Mouse (Mus musculus) granulocyte monocyte progenitor cell, adult 5-6 weeks (primary cell): ENCODE measurements around the gene Lasp1. TPM values are rescaled to one million over a fixed set of nuclear protein-coding genes. Genes with fewer than 3 reads are reported as not detected.

Experiments used
- ATAC-seq: replicated peaks from 2 replicates; pipeline ENCODE4 v1.8.0; 2016; ENCODE audit warnings: mild to moderate bottlenecking, moderate TSS enrichment, inconsistent platforms; ENCODE audit not compliant: poor library complexity, severe bottlenecking
- total RNA-seq, 2 experiments: library from RNA; stranded (forward) in 1 of 2; stranded (reverse) in 1 of 2; fragments of 200-712, 200-1000 nt in 1 of 2; fragments of >200 nt in 1 of 2; fragmentation: Nextera tagmentation in 1 of 2; gene quantifications; 2 replicates each; pipeline ENCODE4 v1.2.3; 2014 to 2017

Lasp1 gene
- total RNA-seq, 2 experiments from 2014 or later: 60.5 to 92.5 TPM

DNA sequence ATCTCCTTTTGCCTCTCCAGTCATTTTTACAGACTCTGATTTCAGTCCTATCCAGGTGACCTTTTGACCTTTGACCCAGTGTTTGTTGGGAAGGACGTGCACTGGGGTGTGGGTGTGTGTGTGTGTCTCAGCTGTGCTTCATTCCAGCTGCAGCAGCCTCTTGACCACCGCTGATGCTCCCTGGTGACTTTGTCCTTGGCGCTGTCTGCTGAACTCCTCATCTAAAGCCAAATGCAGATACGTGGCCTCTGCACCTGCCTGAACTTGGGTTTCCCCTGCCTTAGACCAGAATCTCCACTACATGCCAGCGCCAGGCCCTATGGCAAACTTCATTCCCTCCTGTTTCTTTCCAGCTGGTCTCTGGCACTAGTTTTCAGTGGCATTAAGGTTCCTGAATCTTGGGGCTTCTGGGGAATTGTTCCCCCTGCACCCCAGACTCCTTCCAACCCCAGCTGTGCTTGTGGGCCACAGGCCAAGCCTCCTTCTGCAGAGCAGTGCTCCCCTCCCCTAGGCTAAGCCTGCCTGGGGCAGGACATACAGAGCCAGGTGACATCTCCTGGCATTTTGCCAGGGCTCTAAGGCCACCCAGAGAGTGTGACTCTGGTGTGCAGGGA is 9.9 kb downstream of the Lasp1 start:
- no peak for ATAC-seq

GRCm38 (mm10) chr11:97809235-97810121 is 10.7 kb downstream of the Lasp1 start:
- no peak for ATAC-seq

DNA sequence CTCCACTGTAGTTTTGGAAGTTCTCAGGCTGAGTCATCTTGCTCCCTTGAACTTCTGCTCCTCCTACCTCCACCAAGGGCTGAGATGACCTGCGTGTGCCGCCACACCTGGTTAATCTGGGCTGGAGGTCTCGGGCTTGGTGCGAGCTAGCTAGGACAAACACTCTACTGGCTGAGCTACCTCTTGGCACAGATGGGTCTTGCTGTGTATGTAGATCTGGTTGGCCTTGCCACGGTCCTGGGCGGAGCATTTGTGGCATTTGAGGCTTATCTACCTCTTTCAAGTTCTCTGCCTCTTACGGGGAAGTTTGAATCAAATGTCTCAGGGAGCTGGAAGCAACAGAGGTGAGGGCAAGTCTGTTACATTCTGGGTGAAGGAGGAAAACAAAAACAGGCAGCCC is 11.6 kb downstream of the Lasp1 start:
- ATAC-seq: no peak

DNA sequence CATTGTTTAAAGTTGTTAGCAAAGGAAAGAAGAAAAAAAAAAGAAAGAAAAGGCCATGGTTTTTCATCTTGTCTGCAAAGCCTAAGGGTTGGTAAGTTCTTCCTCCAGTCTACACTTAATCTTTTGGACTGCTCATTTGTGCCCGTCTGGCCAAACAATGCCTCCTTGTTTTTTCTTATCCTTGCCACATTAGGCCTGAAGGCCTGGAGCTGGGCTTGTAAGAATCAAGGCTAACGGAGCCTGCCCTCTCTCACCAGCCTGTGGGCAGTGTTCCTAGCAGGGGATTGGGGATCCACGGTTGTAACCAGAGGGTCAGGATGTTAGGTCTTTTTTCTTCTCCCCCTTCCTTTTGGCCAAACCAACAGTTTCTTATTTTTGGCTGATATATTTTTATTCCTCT is 12.2 kb downstream of the Lasp1 start:
- no peak for ATAC-seq

DNA sequence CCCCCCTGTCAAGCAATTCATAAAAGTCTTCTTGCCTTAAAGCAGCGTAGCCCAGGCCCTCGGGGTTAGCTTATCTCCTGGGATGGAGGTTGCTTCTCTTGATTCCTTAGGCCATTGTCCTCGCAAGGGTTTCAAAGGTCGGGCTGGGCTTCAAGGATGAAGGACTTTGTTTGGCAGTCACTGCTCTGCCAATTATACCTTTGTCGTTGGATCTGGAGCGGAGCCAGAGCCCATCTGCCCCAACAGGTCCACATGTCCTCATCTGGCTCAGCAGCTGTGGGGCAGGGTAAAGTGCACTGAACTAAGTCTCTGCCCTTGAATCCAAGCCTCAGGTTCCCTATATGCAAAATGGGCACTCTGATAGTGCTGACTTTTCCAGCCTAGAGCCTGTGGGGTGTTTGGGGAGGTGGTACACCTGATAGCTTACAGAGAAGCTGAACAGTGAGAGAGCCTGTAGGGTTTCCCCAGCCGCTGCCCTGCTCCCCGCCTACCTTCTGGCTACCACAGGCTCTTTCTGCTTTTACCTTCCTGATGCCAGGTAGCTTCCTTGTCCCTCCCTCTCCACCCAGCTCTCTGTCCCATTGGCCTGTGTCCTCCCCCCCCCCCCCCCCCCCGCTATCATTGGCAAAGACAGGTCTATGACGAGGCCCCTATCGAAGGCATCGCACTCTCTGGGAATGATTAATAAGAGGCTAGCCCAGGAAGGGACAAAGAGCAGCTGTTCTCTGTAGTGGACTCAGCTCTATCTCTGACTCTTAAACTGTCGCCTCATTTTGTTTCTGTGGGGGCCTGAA is 13.0 kb downstream of the Lasp1 start:
- ATAC-seq: no peak

DNA sequence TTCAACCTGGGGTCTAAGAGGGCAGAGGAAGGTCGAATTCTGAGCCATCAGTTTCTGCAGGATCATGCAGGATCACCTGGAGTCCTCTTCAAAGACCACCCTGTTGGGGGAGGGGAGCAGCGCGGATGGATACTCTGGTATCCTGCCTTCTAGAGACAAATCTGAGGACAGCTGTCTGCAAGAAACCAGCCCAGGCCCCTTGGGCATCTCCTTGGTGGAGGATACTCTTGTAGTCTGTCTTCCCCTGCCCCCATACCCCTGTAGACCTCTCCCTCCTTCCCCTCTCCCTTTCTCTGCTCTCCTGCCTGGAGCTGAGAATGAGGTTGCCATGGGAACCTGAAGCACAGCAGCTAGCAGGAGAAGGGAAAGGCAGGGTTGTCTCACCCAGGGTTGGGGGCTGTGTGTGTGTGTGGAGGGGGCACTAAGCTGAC is 13.7 kb downstream of the Lasp1 start:
- ATAC-seq: no peak

- no peak for ATAC-seq
These were observed 14.3 kb downstream of the Lasp1 start for GRCm38 (mm10) chr11:97813085-97813484.

- ATAC-seq: no peak
These were observed 15.1 kb downstream of the Lasp1 start for GRCm38 (mm10) chr11:97813746-97814515.

DNA sequence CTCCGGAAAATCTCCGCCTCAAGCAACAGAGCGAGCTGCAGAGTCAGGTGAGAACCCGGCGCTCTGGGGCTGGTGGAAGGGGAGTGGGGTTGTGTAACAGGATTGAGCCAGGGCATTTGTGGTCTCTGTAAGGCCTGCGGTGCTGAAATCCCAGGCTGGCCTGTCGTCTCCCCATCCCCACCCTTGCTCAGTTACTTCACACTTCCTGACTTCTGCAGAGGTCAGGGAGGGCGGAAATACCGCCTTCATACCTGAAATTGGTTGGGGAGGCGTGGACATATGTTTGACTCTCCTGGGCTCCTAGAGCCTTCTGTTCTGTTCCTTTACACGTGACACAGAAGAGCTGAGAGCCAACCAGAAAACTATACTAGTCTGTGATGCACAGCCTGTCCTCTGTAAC is 16.9 kb downstream of the Lasp1 start:
- peak; percentile 90 for ATAC-seq

- ATAC-seq: no peak
These were observed 17.4 kb downstream of the Lasp1 start for GRCm38 (mm10) chr11:97816176-97816575.

DNA sequence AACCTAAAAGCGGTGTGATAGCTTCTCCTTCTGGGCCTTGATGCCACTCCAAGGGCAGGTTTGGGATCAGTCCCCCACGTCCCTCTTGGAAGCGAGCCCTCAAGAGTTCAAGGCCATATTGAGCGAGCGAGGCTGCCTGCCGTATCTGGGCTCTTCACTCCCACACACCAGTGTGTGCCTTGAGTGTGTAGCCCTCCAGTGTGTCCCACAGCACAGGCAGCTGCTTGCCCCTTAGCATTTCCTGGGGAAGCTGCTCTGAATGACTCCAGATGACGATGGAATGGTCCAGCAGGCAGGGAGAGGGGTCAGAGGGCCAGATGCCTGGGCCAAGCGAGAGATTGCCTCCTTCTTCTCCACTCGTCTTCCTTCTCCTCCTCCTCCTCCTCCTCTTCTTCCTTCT is 18.1 kb downstream of the Lasp1 start:
- ATAC-seq: no peak

- no peak for ATAC-seq
These were observed 18.6 kb downstream of the Lasp1 start for GRCm38 (mm10) chr11:97817379-97817778.

- ATAC-seq: no peak
These were observed 19.2 kb downstream of the Lasp1 start for GRCm38 (mm10) chr11:97818003-97818402.

- ATAC-seq: no peak
These were observed 19.8 kb downstream of the Lasp1 start for GRCm38 (mm10) chr11:97818571-97818970.

DNA sequence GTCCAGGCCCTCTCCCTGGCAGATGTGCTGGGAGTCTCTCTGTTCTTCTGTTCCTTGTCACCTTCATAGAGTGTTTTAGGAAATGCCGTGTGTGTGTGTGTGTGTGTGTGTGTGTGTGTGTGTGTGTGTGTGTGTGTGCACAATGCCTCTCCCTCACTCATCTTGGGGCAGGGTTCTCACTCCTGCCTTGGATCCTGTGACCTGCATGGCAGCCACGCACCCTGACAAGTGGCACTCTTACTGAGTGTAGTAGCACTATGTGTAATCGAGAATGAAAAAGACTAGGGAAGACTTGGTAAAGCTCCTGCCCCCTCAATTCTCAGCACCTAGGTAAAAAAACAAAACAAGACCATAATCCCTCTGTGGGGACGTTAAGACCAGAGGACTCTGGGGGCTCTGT is 20.3 kb downstream of the Lasp1 start:
- ATAC-seq: no peak

DNA sequence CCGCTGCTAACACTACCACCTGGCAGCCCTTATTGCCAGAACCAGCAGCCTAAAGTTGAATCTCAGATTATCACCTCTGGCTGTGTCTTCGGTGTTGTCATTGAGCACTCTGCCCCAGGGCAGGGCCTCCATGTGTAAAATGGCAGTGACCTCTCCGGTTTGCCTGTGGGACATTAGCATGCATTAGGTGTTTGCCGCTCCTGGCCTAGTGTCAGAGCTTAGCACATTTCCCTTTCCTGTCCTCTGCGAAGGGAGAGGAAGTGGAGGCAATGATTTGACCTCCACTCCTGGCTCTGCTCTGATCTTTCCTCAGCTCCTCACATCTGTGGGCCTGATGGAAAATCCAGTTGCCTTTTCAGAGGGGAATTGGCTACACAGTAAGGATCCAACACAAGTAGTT is 21.1 kb downstream of the Lasp1 start:
- ATAC-seq: peak; percentile 18; the same call in 1 of the 2 replicates

DNA sequence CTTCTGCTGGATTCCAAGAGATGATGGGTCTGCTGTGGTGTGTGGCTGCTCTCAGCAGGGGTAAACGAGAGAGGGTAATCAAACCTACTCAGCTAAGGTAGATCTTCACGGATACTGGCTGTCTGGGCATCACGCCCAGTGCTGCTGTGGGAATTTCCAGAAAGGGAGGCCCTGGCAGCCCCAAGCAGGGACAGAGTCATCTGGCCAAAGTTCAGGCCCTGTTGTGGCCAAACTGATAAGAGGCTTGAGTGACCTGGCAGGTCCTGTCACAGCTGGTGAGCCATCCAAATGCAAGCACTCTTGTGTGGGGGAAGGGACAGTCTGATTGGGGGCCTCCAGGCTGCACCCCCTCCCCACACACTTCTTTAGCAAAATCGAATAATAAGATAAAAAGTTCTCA is 22.0 kb downstream of the Lasp1 start:
- no peak for ATAC-seq

- ATAC-seq: no peak
These were observed 22.7 kb downstream of the Lasp1 start for GRCm38 (mm10) chr11:97821401-97822064.

- no peak for ATAC-seq
These were observed 24.2 kb downstream of the Lasp1 start for GRCm38 (mm10) chr11:97822840-97823603.
